Mouse (Mus musculus) limb, embryonic 10.5 days (tissue): ENCODE results near the gene Sesn1. TPM values are rescaled to one million over a fixed set of nuclear protein-coding genes. Genes with fewer than 3 reads are reported as not detected.
A peak's percentile ranks its signal among the peaks of the same experiment; 100 is the strongest.
"Not testable (repeated sequence)": the region's sequence is repeated elsewhere in the genome, so short reads cannot be mapped to it uniquely, and the experiment has no call there.

ENCODE experiments used
- DNase-seq: peaks from one replicate; pipeline ENCODE4 v3.0.0-alpha.2; 2017; ENCODE audit warnings: low spot score
- H3K27ac ChIP-seq: fragments of 300-500 bp; sonication (generic); 2 replicates; pipeline ENCODE4 v1.5.1; 2016; ENCODE audit warnings: mild to moderate bottlenecking
- H3K27me3 ChIP-seq: fragments of 300-500 bp; sonication (generic); 2 replicates; pipeline ENCODE4 v1.6.1; 2016; ENCODE audit warnings: low read depth, mild to moderate bottlenecking; ENCODE audit not compliant: poor library complexity, severe bottlenecking
- H3K36me3 ChIP-seq: fragments of 300-500 bp; sonication (generic); 2 replicates; pipeline ENCODE4 v1.6.1; 2016; ENCODE audit warnings: mild to moderate bottlenecking, moderate library complexity
- H3K4me1 ChIP-seq: fragments of 300-500 bp; sonication (generic); 2 replicates; pipeline ENCODE4 v1.6.1; 2016
- H3K4me3 ChIP-seq: fragments of 300-500 bp; sonication (generic); 2 replicates; pipeline ENCODE4 v1.5.1; 2016; ENCODE audit warnings: mild to moderate bottlenecking, moderate library complexity
- H3K9me3 ChIP-seq: fragments of 300-500 bp; sonication (generic); replicated peaks from 2 replicates; pipeline ENCODE4 v1.6.1; 2016; ENCODE audit warnings: mild to moderate bottlenecking
- WGBS: fragments of 180-500 bp; shearing (Covaris S2); methylation state at CpG from one replicate; pipeline ENCODE4 v1.1.7; 2016; 5-methylcytosine and 5-hydroxymethylcytosine counted together
- polyA plus RNA-seq: library from polyadenylated mRNA; unstranded; fragments of >200 nt; fragmentation: Nextera tagmentation; extraction: Ambion mirVana; gene quantifications from 2 replicates; pipeline ENCODE4 v1.2.1, GENCODE M21; 2016

The Sesn1 gene
- polyA plus RNA-seq, 1 experiment from 2014 or later, result 26.3 TPM

DNA sequence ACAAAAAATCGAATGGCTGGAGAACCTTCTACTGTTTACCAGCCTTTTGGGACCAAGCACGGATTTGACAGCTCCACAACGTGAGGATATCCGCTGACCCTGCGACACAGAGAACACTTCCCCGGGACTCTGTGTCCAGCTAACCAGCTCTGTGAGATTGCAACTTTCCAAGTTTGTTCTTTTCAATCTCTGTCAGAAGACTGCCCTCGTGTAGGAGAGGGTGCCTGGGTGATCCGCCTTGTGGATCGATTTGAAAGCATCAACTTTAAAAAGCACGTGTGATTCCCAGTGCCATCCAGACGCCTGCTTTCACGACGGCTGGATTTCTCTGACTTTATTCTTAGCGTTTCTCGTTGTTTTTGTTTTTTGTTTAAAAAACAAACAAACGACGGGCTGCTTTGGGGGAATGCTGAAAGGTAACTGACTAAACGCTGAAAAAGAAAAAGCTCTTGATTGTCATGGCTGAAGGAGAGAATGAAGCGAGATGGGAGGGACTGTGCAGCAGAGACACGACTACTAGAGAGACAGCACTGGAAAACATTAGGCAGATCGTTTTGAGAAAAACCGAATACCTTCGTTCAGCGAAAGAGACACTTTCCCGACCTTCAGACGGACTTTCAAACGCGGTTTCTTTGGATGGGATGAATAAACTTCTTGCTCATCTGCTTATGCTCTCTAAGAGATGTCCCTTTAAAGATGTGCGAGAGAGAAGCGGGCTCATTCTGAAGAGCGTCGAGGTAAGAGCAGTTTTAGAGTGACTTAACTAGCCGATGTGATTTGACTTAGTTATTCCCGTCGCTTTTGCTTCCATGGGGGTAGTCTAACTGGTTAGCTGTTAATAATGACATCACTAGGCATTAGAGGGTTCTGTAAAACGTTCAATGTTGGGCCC lies 1.1 kb downstream of the Sesn1 start:
- peak overlapping the region; percentile 86 for H3K27ac ChIP-seq
- no peak for DNase-seq
- H3K9me3 ChIP-seq, result no peaks in the 10 kb centered on the region
- no peaks in the 10 kb centered on the region for H3K27me3 ChIP-seq
- peak overlapping the region; percentile 76 for H3K4me3 ChIP-seq
- no peaks in the 10 kb centered on the region for H3K36me3 ChIP-seq
- H3K4me1 ChIP-seq, result peaks cover 27% of the 10 kb centered on the region
- 1% methylated on average over 36 of the region's 36 CpGs for WGBS

- whole genome bisulfite sequencing, result 91% methylated on average over 6 of the region's 6 CpGs
- Histone ChIP-seq H3K36me3 (no peaks in the 10 kb centered on the region), H3K4me3 (peak overlapping the region; percentile 76; the same call in 1 of the 2 replicates), H3K27ac (no peak overlapping the region), H3K4me1 (peaks cover 27% of the 10 kb centered on the region), H3K9me3 (no peaks in the 10 kb centered on the region), H3K27me3 (no peaks in the 10 kb centered on the region)
- DNase-seq, result no peak
Measured at GRCm38 (mm10) chr10:41812566-41812965, 2.8 kb downstream of the Sesn1 start.

DNA sequence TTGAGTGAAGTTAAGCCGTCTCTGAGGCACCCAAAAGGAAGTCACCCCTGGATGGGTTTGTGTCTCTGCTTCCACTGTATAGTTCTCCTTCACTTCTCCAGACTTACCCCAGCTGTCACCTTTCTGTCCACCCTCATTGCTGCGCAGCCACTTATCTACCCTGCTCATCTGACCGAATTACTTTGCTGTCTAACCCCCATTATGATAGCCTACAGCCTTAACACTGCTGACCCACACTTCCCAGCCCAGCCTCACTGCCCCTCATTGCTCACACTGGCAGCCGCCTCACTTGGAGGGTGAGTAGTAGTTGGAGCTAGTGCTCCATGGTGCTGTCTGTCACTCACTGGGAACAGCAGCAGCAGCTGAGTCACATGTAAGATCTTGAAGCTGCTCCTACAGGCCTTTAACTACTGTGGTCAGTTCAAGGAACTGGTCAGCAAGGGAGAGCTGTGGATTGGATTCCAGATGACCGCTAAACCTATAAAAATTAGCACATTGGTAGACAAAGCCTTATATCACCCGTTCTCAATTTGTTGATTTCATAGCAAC lies 4.6 kb downstream of the Sesn1 start:
- Histone ChIP-seq H3K4me1 (peaks cover 27% of the 10 kb centered on the region), H3K36me3 (no peaks in the 10 kb centered on the region), H3K4me3 (no peak overlapping the region), H3K27me3 (no peaks in the 10 kb centered on the region), H3K9me3 (no peaks in the 10 kb centered on the region), H3K27ac (no peak overlapping the region)
- 87% methylated on average over 6 of the region's 6 CpGs for WGBS
- DNase-seq, result no peak

GRCm38 (mm10) chr10:41816516-41816915 lies 6.8 kb downstream of the Sesn1 start:
- 88% methylated on average over 5 of the region's 5 CpGs for WGBS
- no peaks in the 10 kb centered on the region for H3K36me3 ChIP-seq

DNA sequence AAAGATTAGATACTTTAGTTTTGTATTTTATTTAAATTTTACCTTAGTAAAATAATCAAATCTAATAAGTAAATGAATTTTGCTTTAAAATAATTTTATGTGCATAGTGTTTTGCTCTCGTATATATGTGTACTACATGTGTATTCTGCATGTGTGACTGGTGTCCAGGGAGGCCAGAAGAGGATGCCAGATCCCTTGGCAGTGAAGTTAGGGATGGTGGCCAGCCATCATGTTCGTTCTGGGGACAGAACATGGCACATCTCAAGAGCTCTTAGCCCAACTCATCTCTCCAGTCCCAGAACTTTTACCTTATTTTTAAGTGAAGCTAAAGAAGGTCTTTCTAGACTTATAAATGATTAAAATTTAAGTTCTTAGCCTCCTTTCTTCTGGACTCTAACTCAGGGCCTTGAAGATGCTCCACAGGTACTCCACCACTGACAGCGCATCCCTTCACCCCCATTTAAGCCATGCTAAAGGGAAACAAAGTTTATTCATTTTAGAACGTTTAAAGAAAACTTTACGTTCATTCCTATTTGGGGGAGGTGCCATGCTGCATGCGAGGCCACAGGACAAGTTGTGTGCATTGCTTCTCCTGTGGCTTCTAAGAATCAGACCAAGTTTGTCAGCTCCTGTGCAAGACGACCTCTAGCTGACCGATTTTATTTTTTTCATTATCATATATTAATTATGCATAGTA lies 8.4 kb downstream of the Sesn1 start:
- H3K27ac ChIP-seq, result no peak overlapping the region
- H3K36me3 ChIP-seq, result no peaks in the 10 kb centered on the region
- H3K27me3 ChIP-seq, result no peaks in the 10 kb centered on the region
- DNase-seq, result no peak
- no peak overlapping the region for H3K4me3 ChIP-seq
- H3K9me3 ChIP-seq, result no peaks in the 10 kb centered on the region
- H3K4me1 ChIP-seq, result peaks cover under 1% of the 10 kb centered on the region
- 86% methylated on average over 8 of the region's 8 CpGs for WGBS

More at GRCm38 (mm10) chr10:41816516-41816915, 6.8 kb downstream of the Sesn1 start:
- Histone ChIP-seq H3K9me3 (no peaks in the 10 kb centered on the region), H3K4me3 (no peak overlapping the region), H3K27ac (no peak overlapping the region), H3K4me1 (peaks cover 17% of the 10 kb centered on the region), H3K27me3 (no peaks in the 10 kb centered on the region)
- no peak for DNase-seq

DNA sequence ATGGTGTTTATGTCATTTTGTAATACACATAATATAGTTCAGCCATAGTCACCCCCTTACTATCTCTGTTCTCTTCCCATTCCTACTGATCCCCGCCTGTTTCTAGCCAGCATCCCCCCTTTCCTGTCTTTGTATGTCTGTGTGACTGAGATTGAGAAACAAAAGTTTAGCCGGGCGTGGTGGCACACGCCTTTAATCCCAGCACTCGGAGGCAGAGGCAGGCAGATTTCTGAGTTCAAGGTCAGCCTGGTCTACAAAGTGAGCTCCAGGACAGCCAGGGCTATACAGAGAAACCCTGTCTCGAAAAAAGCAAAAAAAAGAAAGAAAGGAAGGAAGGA lies 9.0 kb downstream of the Sesn1 start:
- not testable (repeated sequence) for H3K27me3 ChIP-seq

DNA sequence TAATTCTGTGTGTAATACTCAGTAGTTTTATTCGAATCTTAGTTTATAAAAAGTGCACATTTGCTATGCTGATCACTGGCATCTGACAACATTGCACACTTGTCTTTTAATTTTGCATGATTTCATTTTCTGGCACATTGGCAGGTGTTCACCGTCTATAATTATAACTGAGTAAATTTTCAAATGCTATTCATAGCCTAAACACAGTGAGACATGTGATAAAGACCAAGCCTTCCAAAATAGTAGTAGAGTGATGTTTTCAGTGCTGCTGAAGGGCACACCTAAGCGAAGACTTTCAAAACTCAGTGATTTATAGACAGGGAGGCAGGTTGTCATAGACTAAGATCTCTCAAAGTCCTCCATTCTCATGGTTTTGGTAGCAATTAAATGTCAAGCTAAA lies 9.6 kb downstream of the Sesn1 start:
- Histone ChIP-seq H3K4me3 (no peak overlapping the region), H3K27ac (no peak overlapping the region), H3K36me3 (no peaks in the 10 kb centered on the region), H3K4me1 (no peaks in the 10 kb centered on the region), H3K9me3 (no peaks in the 10 kb centered on the region), H3K27me3 (no peaks in the 10 kb centered on the region)
- 92% methylated on average over 3 of the region's 3 CpGs for WGBS
- DNase-seq, result no peak

More for the DNA sequence above, 9.0 kb downstream of the Sesn1 start:
- not testable (repeated sequence) for H3K4me1 ChIP-seq, H3K27ac ChIP-seq, H3K36me3 ChIP-seq, H3K4me3 ChIP-seq, DNase-seq, H3K9me3 ChIP-seq
- WGBS, result 94% methylated on average over 6 of the region's 6 CpGs

DNA sequence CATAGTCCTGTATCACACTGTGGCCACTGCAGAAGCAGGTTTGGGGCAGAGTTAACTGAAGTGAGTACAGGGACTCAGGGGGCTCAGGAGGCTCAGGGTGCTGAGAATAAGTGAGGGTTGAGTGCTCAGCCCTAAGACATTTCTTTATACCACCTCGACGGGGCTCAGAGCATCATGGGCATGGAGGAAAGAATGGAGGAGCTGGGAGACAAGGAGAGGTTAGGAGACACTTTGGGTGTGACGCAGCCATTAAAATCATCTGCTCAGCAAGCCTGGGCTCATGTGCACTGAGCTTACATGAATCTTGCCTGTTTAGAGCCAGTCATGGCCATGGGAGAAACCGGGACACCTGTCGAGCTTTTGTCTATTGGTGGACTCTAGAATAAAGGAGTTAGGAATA lies 10.7 kb downstream of the Sesn1 start:
- H3K27me3 ChIP-seq, result no peaks in the 10 kb centered on the region
- H3K9me3 ChIP-seq, result no peaks in the 10 kb centered on the region
- no peak overlapping the region for H3K27ac ChIP-seq
- no peak for DNase-seq
- H3K36me3 ChIP-seq, result no peaks in the 10 kb centered on the region
- H3K4me3 ChIP-seq, result no peak overlapping the region
- WGBS, result 93% methylated on average over 5 of the region's 5 CpGs
- no peaks in the 10 kb centered on the region for H3K4me1 ChIP-seq

DNA sequence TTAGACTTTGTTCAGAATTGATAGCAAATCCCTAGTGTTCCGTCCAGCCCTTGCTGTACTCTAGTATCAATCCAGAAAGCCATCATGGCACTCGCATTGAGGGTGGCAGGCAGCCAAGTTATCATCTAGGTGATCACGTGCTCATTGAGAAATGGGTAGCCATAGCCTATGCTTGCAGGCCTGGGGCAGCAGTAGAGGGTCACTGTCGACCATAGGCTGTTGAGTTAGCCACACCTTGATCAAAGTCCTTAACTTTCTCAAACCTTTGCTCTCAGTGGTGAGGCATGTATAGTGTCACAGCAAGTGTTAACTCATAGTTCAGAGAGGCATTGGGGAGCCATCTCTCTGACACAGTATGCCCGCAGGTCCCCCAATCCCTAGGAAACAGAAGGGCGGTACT lies 11.4 kb downstream of the Sesn1 start:
- DNase-seq, result no peak
- H3K36me3 ChIP-seq, result no peaks in the 10 kb centered on the region
- H3K27ac ChIP-seq, result no peak overlapping the region
- no peaks in the 10 kb centered on the region for H3K4me1 ChIP-seq
- H3K4me3 ChIP-seq, result no peak overlapping the region
- no peaks in the 10 kb centered on the region for H3K9me3 ChIP-seq
- 94% methylated on average over 6 of the region's 6 CpGs for WGBS
- no peaks in the 10 kb centered on the region for H3K27me3 ChIP-seq

DNA sequence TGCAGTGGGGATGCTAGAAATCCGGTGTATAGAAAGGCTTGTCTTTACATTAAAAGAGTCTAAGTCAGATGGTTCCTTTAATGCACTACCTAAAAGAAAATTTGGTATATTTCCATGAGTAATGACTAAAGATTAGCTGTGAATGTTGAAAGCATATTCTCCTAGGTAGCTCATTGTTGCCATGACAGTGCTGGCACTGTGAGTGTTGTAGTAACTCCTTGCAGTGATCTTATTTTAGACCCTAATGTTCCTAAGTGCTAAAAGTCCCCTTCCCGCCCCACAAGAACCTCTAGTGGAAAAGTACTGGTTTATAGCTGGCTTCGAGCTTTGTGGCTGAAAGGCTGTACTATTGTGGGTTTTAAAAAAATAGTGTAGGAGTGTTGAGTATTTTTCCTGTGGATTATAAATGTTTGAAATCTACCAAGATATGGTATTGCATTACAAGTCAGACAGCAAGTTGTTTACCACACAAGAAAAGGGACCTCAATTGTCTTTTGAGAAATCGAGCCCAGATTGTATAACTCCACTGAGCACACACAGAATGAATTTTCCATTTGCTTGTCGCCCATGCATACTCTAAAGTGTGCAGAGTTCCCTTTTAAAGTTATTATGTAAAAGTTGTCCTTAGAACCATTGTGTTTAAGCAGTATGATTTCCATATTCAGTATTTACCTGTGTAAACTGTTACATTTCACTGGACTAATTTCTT lies 13.0 kb downstream of the Sesn1 start:
- Histone ChIP-seq H3K9me3 (no peaks in the 10 kb centered on the region), H3K4me3 (no peak overlapping the region), H3K27me3 (no peaks in the 10 kb centered on the region), H3K4me1 (no peaks in the 10 kb centered on the region), H3K36me3 (no peaks in the 10 kb centered on the region), H3K27ac (no peak overlapping the region)
- DNase-seq, result no peak
- WGBS, result 89% methylated on average over 5 of the region's 5 CpGs

GRCm38 (mm10) chr10:41823282-41823675 lies 13.5 kb downstream of the Sesn1 start:
- not testable (repeated sequence) for H3K27ac ChIP-seq, H3K4me1 ChIP-seq, H3K9me3 ChIP-seq, H3K36me3 ChIP-seq, H3K4me3 ChIP-seq, H3K27me3 ChIP-seq, DNase-seq
- 87% methylated on average over 4 of the region's 4 CpGs for WGBS

DNA sequence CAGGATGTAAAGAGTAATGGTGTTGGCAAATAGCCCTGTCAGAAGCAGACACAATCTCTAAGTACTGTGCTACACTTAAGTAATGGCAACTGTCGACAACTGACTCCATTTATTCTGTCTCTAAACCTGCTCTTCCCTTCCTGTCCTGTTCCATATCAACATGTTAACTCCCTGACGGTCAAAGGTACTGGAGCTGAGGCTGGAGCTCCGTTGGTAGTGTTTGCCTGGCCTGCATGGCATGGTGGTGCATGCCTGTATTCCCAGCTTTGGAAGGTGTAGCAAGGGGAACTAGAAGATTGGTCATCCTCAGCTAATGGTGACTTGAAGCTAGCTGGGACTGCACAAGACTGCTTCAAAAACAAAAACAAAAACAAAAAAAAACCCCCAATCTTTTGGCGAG lies 14.2 kb downstream of the Sesn1 start:
- no peak for DNase-seq
- no peaks in the 10 kb centered on the region for H3K27me3 ChIP-seq
- 74% methylated on average over 4 of the region's 4 CpGs for WGBS
- H3K27ac ChIP-seq, result no peak overlapping the region
- no peaks in the 10 kb centered on the region for H3K9me3 ChIP-seq
- no peaks in the 10 kb centered on the region for H3K4me1 ChIP-seq
- no peak overlapping the region for H3K4me3 ChIP-seq
- no peaks in the 10 kb centered on the region for H3K36me3 ChIP-seq

DNA sequence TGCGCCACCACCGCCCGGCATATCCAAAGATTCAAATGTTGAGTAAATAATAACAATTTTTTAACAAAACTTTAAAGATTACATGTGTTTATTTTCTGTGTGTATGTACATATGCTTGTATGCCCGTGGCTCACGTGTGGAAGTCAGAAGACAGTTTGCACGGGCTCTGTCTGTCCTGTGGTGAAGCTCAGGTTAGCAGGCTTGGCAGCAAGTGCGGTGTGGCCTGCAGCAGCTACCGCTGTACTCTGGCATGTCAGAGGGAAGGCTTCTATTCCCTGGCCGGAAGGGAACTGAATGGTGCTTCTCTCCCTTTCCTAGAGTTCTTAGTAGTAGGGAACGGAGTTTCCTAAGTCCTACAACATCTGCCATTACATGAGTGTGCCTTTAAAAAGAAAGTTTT lies 15.3 kb downstream of the Sesn1 start:
- H3K27ac ChIP-seq, result no peak overlapping the region
- WGBS, result 90% methylated on average over 10 of the region's 10 CpGs

More for the DNA sequence above, 15.3 kb downstream of the Sesn1 start:
- H3K4me1 ChIP-seq, result no peaks in the 10 kb centered on the region
- H3K4me3 ChIP-seq, result no peak overlapping the region
- no peak for DNase-seq
- H3K9me3 ChIP-seq, result no peaks in the 10 kb centered on the region
- no peaks in the 10 kb centered on the region for H3K36me3 ChIP-seq
- H3K27me3 ChIP-seq, result no peaks in the 10 kb centered on the region
